Comparison of ENCODE assay signal across 13 mouse cellular contexts in genomic region chr4:54712929-54713328, GRCm38 (mm10).
DNase-seq lines count a peak whose midpoint lies in the region; ATAC-seq and TF ChIP-seq lines count a peak whose summit lies in the region.
"Had no signal": no experiment of that assay in that cellular context is flagged by ENCODE, and none has a peak within 500 bp of the region (broad histone marks: within the 10 kb centered on the region; RNA-seq: fewer than 3 reads in every experiment).

No protein-coding gene starts in this region.

- no peaks in the 10 kb centered on the region for H3K36me3 ChIP-seq in kidney, embryonic 15.5 days
- H3K36me3 ChIP-seq in limb, embryonic 14.5 days (ENCODE audit: control insufficient read depth, insufficient read depth, low read length), result no peaks in the 10 kb centered on the region
- H3K36me3 ChIP-seq: embryonic facial prominence, embryonic 13.5 days; liver, embryonic 12.5 days; neural tube, embryonic 13.5 days had no signal

- no peaks in the 10 kb centered on the region for H3K9me3 ChIP-seq in kidney, embryonic 15.5 days (replicated peaks)
- no peaks in the 10 kb centered on the region for H3K9me3 ChIP-seq in limb, embryonic 14.5 days (ENCODE audit: control insufficient read depth, low read length)
- H3K9me3 ChIP-seq: embryonic facial prominence, embryonic 13.5 days; liver, embryonic 12.5 days; neural tube, embryonic 13.5 days had no signal

- H3K4me3 ChIP-seq in kidney, embryonic 15.5 days (replicated peaks), result no peak overlapping the region
- no peak overlapping the region for H3K4me3 ChIP-seq in limb, embryonic 14.5 days (replicated peaks; ENCODE audit: low read length)
- H3K4me3 ChIP-seq: embryonic facial prominence, embryonic 13.5 days; liver, embryonic 12.5 days; neural tube, embryonic 13.5 days had no signal

- 28% methylated on average over 3 of the region's 3 CpGs for whole genome bisulfite sequencing in kidney, embryonic 15.5 days
- WGBS in limb, embryonic 14.5 days, result 26% methylated on average over 3 of the region's 3 CpGs

- H3K27me3 ChIP-seq in kidney, embryonic 15.5 days, result no peaks in the 10 kb centered on the region
- no peaks in the 10 kb centered on the region for H3K27me3 ChIP-seq in limb, embryonic 14.5 days (ENCODE audit: control insufficient read depth, insufficient read depth, low read length)
- H3K27me3 ChIP-seq: embryonic facial prominence, embryonic 13.5 days; liver, embryonic 12.5 days; neural tube, embryonic 13.5 days had no signal

- H3K4me1 ChIP-seq in kidney, embryonic 15.5 days, result 0 out of 2 replicates have a peak, but pooled peaks cover 4% of the 10 kb centered on the region
- H3K4me1 ChIP-seq in limb, embryonic 14.5 days (ENCODE audit: control insufficient read depth, insufficient read depth, low read length), result peaks cover 16% of the 10 kb centered on the region
- H3K4me1 ChIP-seq: liver, embryonic 12.5 days; neural tube, embryonic 13.5 days had no signal

- H3K9ac ChIP-seq in kidney, embryonic 15.5 days, result no peak overlapping the region
- no peak overlapping the region for H3K9ac ChIP-seq in limb, embryonic 14.5 days (ENCODE audit: low read depth, low read length, severe bottlenecking)
- H3K9ac ChIP-seq: embryonic facial prominence, embryonic 13.5 days; liver, embryonic 12.5 days; neural tube, embryonic 13.5 days had no signal

- H3K27ac ChIP-seq in kidney, embryonic 15.5 days, result no peak overlapping the region
- H3K27ac ChIP-seq in limb, embryonic 14.5 days (replicated peaks; ENCODE audit: low read depth, low read length), result 0 out of 2 replicates have a peak overlapping the region, but pooled peaks have one; percentile 39
- H3K27ac ChIP-seq: embryonic facial prominence, embryonic 13.5 days; liver, embryonic 12.5 days; neural tube, embryonic 13.5 days had no signal

- no peak overlapping the region for H3K4me2 ChIP-seq in kidney, embryonic 15.5 days
- no peak overlapping the region for H3K4me2 ChIP-seq in limb, embryonic 14.5 days (replicated peaks; ENCODE audit: low read depth, low read length, severe bottlenecking)
- H3K4me2 ChIP-seq: embryonic facial prominence, embryonic 13.5 days; liver, embryonic 12.5 days; midbrain, embryonic 11.5 days; neural tube, embryonic 13.5 days had no signal

- peak; percentile 62; the same call in 1 of the 2 replicates for ATAC-seq in kidney, embryonic 15.5 days (replicated peaks; ENCODE audit: low FRiP score)
- ATAC-seq in limb, embryonic 14.5 days (ENCODE audit: low FRiP score, low read depth), result peak; percentile 88
- ATAC-seq: CD4-positive, CD25-positive, alpha-beta regulatory T cell, adult 4 months; liver, embryonic 12.5 days had no signal

- intact Hi-C loops in gastrocnemius, postnatal 36 days (cut with DNase I), result no loop called here

- no peak for TF ChIP-seq POLR2A in limb, embryonic 14.5 days (IDR thresholded peaks at IDR 0.05; ENCODE audit: borderline replicate concordance, extremely low read depth, insufficient read depth, insufficient read length)

- peak; percentile 23 for DNase-seq in gastrocnemius, adult 18-20 months (ENCODE audit: low spot score)
- DNase-seq in gastrocnemius, postnatal 36 days, result no peak
- DNase-seq in kidney, adult 18-20 months, result no peak
- DNase-seq in embryo, embryonic 11 days, result peak; percentile 34
- peak; percentile 65 for DNase-seq in limb, embryonic 14.5 days (ENCODE audit: low spot score)
- no peak for DNase-seq in testis, postnatal 14 days (ENCODE audit: low spot score)
- DNase-seq in cerebellum, adult 11 months, result no peak

Comparison
In these comparisons a context has a peak if more than half of its experiments do, and no peak if none do; other contexts are left out.
1. DNase-seq: peak in gastrocnemius, adult 18-20 months (single experiment), embryo, embryonic 11 days (single experiment) and limb, embryonic 14.5 days (single experiment); none in gastrocnemius, postnatal 36 days (0 of 2), kidney, adult 18-20 months (single experiment), testis, postnatal 14 days (single experiment) and cerebellum, adult 11 months (single experiment).